Mouse (Mus musculus) liver, embryonic 13.5 days (tissue): ENCODE data around the gene Mrpl36. TPM values are rescaled to one million over a fixed set of nuclear protein-coding genes. Genes with fewer than 3 reads are reported as not detected.

Experiments used
- ATAC-seq: fragments of 200-750 bp; cut with Nextera tagmentation; 2 replicates; pipeline ENCODE4 v1.8.0; 2017; ENCODE audit warnings: low read depth, mild to moderate bottlenecking, moderate number of reproducible peaks, moderate library complexity
- DNase-seq: peaks from one replicate; pipeline ENCODE4 v3.0.0; 2022
- H3K27ac ChIP-seq: fragments of 300-500 bp; sonication (generic); 2 replicates; pipeline ENCODE4 v1.5.1; 2015; ENCODE audit warnings: moderate library complexity, mild to moderate bottlenecking, inconsistent platforms
- H3K27me3 ChIP-seq: fragments of 300-500 bp; sonication (generic); 2 replicates; pipeline ENCODE4 v1.6.1; 2015; ENCODE audit warnings: mild to moderate bottlenecking, inconsistent platforms
- H3K36me3 ChIP-seq: fragments of 300-500 bp; sonication (generic); 2 replicates; pipeline ENCODE4 v1.6.1; 2015; ENCODE audit warnings: mild to moderate bottlenecking, inconsistent platforms
- H3K4me1 ChIP-seq: fragments of 300-500 bp; sonication (generic); replicated peaks from 2 replicates; pipeline ENCODE4 v1.6.1; 2015; ENCODE audit warnings: inconsistent platforms
- H3K4me2 ChIP-seq: fragments of 300-500 bp; sonication (generic); 2 replicates; pipeline ENCODE4 v1.6.1; 2015; ENCODE audit warnings: inconsistent platforms, mild to moderate bottlenecking, moderate library complexity
- H3K4me3 ChIP-seq: fragments of 300-500 bp; sonication (generic); replicated peaks from 2 replicates; pipeline ENCODE4 v1.5.1; 2015; ENCODE audit warnings: mild to moderate bottlenecking, inconsistent platforms
- H3K9ac ChIP-seq: fragments of 300-500 bp; sonication (generic); 2 replicates; pipeline ENCODE4 v1.6.1; 2015; ENCODE audit warnings: mild to moderate bottlenecking, inconsistent platforms
- H3K9me3 ChIP-seq: fragments of 300-500 bp; sonication (generic); replicated peaks from 2 replicates; pipeline ENCODE4 v1.6.1; 2016; ENCODE audit warnings: inconsistent platforms
- WGBS: fragments of 180-500 bp; shearing (Covaris S2); methylation state at CpG from one replicate; pipeline ENCODE4 v1.1.7; 2015; ENCODE audit not compliant: insufficient replicate concordance; 5-methylcytosine and 5-hydroxymethylcytosine counted together
- polyA plus RNA-seq: library from polyadenylated mRNA; unstranded; fragments of >200 nt; fragmentation: Nextera tagmentation; extraction: Ambion mirVana; gene quantifications from 2 replicates; pipeline ENCODE4 v1.2.1, GENCODE M21; 2015

Mrpl36 gene
- 124 and 132 TPM in 2 replicates for polyA plus RNA-seq

- ATAC-seq, result peak; percentile 78
- Histone ChIP-seq H3K4me2 (peak within 1 kb of the TSS; percentile 84), H3K27me3 (no peaks in the 10 kb centered on the region), H3K27ac (peak within 1 kb of the TSS; percentile 76), H3K9me3 (no peaks in the 10 kb centered on the region), H3K4me3 (peak within 1 kb of the TSS; percentile 88), H3K9ac (peak within 1 kb of the TSS; percentile 84), H3K4me1 (peaks cover 57% of the 10 kb centered on the region), H3K36me3 (peaks cover 38% of the 10 kb centered on the region)
- WGBS, result under 1% methylated on average over 45 of the region's 45 CpGs
- DNase-seq, result peak; percentile 89
These were observed at the start of gene Mrpl36, which contains the start of gene Ndufs6 for GRCm38 (mm10) chr13:73327827-73328698. Mrpl36 (plus strand) TSS chr13:73328513. Ndufs6 (minus strand) TSS chr13:73328542.

GRCm38 (mm10) chr13:73279196-73279595, 49.1 kb upstream of the Mrpl36 start:
- WGBS, result 50% methylated on average over 1 of the region's 1 CpGs
- Histone ChIP-seq H3K27me3 (peaks cover 13% of the 10 kb centered on the region), H3K9ac (no peak overlapping the region), H3K27ac (no peak overlapping the region), H3K9me3 (no peaks in the 10 kb centered on the region), H3K4me2 (no peak overlapping the region), H3K4me3 (no peak overlapping the region), H3K4me1 (no peaks in the 10 kb centered on the region), H3K36me3 (no peaks in the 10 kb centered on the region)
- ATAC-seq (no peak), DNase-seq (no peak)

- DNase-seq (no peak), ATAC-seq (no peak)
- Histone ChIP-seq H3K9ac (no peak overlapping the region), H3K27ac (no peak overlapping the region), H3K4me1 (no peaks in the 10 kb centered on the region), H3K4me3 (no peak overlapping the region), H3K9me3 (no peaks in the 10 kb centered on the region), H3K27me3 (no peaks in the 10 kb centered on the region), H3K36me3 (no peaks in the 10 kb centered on the region), H3K4me2 (no peak overlapping the region)
- 49% methylated on average over 2 of the region's 2 CpGs for WGBS
These were observed 45.9 kb upstream of the Mrpl36 start for GRCm38 (mm10) chr13:73282407-73282806.

GRCm38 (mm10) chr13:73283534-73283933, 44.8 kb upstream of the Mrpl36 start:
- Histone ChIP-seq H3K36me3 (no peaks in the 10 kb centered on the region), H3K9me3 (no peaks in the 10 kb centered on the region), H3K4me1 (no peaks in the 10 kb centered on the region), H3K4me2 (no peak overlapping the region), H3K9ac (no peak overlapping the region), H3K4me3 (no peak overlapping the region), H3K27ac (no peak overlapping the region), H3K27me3 (no peaks in the 10 kb centered on the region)
- no peak for ATAC-seq
- WGBS, result 66% methylated on average over 1 of the region's 1 CpGs
- no peak for DNase-seq

GRCm38 (mm10) chr13:73290206-73290605, 38.1 kb upstream of the Mrpl36 start:
- DNase-seq (no peak), ATAC-seq (no peak)
- no peaks in the 10 kb centered on the region for H3K9me3 ChIP-seq
- H3K4me1 ChIP-seq, result no peaks in the 10 kb centered on the region
- no peaks in the 10 kb centered on the region for H3K27me3 ChIP-seq
- no peak overlapping the region for H3K9ac ChIP-seq
- WGBS, result 68% methylated on average over 6 of the region's 6 CpGs
- H3K27ac ChIP-seq, result no peak overlapping the region
- H3K4me2 ChIP-seq, result no peak overlapping the region
- no peak overlapping the region for H3K4me3 ChIP-seq
- no peaks in the 10 kb centered on the region for H3K36me3 ChIP-seq

GRCm38 (mm10) chr13:73291102-73291501, 37.2 kb upstream of the Mrpl36 start:
- H3K36me3 ChIP-seq, result no peaks in the 10 kb centered on the region
- H3K27me3 ChIP-seq, result no peaks in the 10 kb centered on the region
- 5% methylated on average over 2 of the region's 2 CpGs for WGBS
- no peak overlapping the region for H3K4me3 ChIP-seq
- no peak overlapping the region for H3K9ac ChIP-seq
- ATAC-seq (no peak), DNase-seq (no peak)
- no peak overlapping the region for H3K4me2 ChIP-seq
- no peak overlapping the region for H3K27ac ChIP-seq
- no peaks in the 10 kb centered on the region for H3K4me1 ChIP-seq
- H3K9me3 ChIP-seq, result no peaks in the 10 kb centered on the region

- DNase-seq (peak; percentile 4), ATAC-seq (peak; percentile 82)
These were observed 29.6 kb upstream of the Mrpl36 start for GRCm38 (mm10) chr13:73298717-73299116.

GRCm38 (mm10) chr13:73299322-73299721, 29.0 kb upstream of the Mrpl36 start:
- ATAC-seq, result peak; percentile 7; the same call in 1 of the 2 replicates
- no peak overlapping the region for H3K4me2 ChIP-seq
- no peaks in the 10 kb centered on the region for H3K9me3 ChIP-seq
- H3K9ac ChIP-seq, result no peak overlapping the region
- H3K27ac ChIP-seq, result no peak overlapping the region
- H3K4me3 ChIP-seq, result no peak overlapping the region
- no peaks in the 10 kb centered on the region for H3K27me3 ChIP-seq
- 68% methylated on average over 5 of the region's 5 CpGs for WGBS
- peaks cover 15% of the 10 kb centered on the region; the same call in 1 of the 2 replicates for H3K4me1 ChIP-seq
- no peak for DNase-seq
- no peaks in the 10 kb centered on the region for H3K36me3 ChIP-seq

More at GRCm38 (mm10) chr13:73298717-73299116, 29.6 kb upstream of the Mrpl36 start:
- Histone ChIP-seq H3K36me3 (no peaks in the 10 kb centered on the region), H3K27ac (no peak overlapping the region), H3K9me3 (no peaks in the 10 kb centered on the region), H3K4me2 (no peak overlapping the region), H3K9ac (no peak overlapping the region), H3K4me3 (no peak overlapping the region), H3K4me1 (peaks cover 15% of the 10 kb centered on the region; the same call in 1 of the 2 replicates), H3K27me3 (no peaks in the 10 kb centered on the region)
- WGBS, result 22% methylated on average over 4 of the region's 4 CpGs

GRCm38 (mm10) chr13:73304729-73305128, 23.6 kb upstream of the Mrpl36 start:
- DNase-seq (no peak), ATAC-seq (no peak)
- no peaks in the 10 kb centered on the region for H3K36me3 ChIP-seq
- no peak overlapping the region for H3K4me3 ChIP-seq
- 45% methylated on average over 6 of the region's 6 CpGs for WGBS
- H3K4me2 ChIP-seq, result no peak overlapping the region
- no peaks in the 10 kb centered on the region for H3K9me3 ChIP-seq
- H3K4me1 ChIP-seq, result peaks cover under 1% of the 10 kb centered on the region; the same call in 1 of the 2 replicates
- H3K27ac ChIP-seq, result no peak overlapping the region
- H3K9ac ChIP-seq, result no peak overlapping the region
- no peaks in the 10 kb centered on the region; the same call in 1 of the 2 replicates for H3K27me3 ChIP-seq

- Histone ChIP-seq H3K4me1 (no peaks in the 10 kb centered on the region; the same call in 1 of the 2 replicates), H3K36me3 (no peaks in the 10 kb centered on the region), H3K4me2 (no peak overlapping the region), H3K27ac (no peak overlapping the region), H3K4me3 (no peak overlapping the region), H3K9ac (no peak overlapping the region), H3K9me3 (no peaks in the 10 kb centered on the region), H3K27me3 (no peaks in the 10 kb centered on the region; the same call in 1 of the 2 replicates)
- DNase-seq, result no peak
- WGBS, result 51% methylated on average over 8 of the region's 8 CpGs
- no peak for ATAC-seq
These were observed 22.8 kb upstream of the Mrpl36 start for GRCm38 (mm10) chr13:73305398-73306084.

- ATAC-seq (no peak), DNase-seq (no peak)
- no peaks in the 10 kb centered on the region; the same call in 1 of the 2 replicates for H3K27me3 ChIP-seq
- no peak overlapping the region for H3K27ac ChIP-seq
- H3K36me3 ChIP-seq, result no peaks in the 10 kb centered on the region
- H3K4me2 ChIP-seq, result no peak overlapping the region
- no peaks in the 10 kb centered on the region for H3K9me3 ChIP-seq
- no peak overlapping the region for H3K9ac ChIP-seq
- no peaks in the 10 kb centered on the region; the same call in 1 of the 2 replicates for H3K4me1 ChIP-seq
- WGBS, result 65% methylated on average over 4 of the region's 4 CpGs
- no peak overlapping the region for H3K4me3 ChIP-seq
These were observed 22.3 kb upstream of the Mrpl36 start for GRCm38 (mm10) chr13:73306085-73306410.
